Mouse (Mus musculus): Measurements from ENCODE around the gene Phkg2.

GRCm38 (mm10) chr7:127626039-127626438 is 52.9 kb downstream of the Phkg2 start:
- TF ChIP-seq CTCF (conservative IDR thresholded peaks at IDR 0.05; ENCODE audit: insufficient read depth, insufficient read length, low read depth, low read length), result no peak
- no peak for TF ChIP-seq POLR2A (IDR thresholded peaks at IDR 0.05; ENCODE audit: low read depth, low read length)

Data from kidney, adult 2 months (tissue).